Mouse (Mus musculus): Measurements from ENCODE around the gene Rfesd.

The Rfesd gene

DNA sequence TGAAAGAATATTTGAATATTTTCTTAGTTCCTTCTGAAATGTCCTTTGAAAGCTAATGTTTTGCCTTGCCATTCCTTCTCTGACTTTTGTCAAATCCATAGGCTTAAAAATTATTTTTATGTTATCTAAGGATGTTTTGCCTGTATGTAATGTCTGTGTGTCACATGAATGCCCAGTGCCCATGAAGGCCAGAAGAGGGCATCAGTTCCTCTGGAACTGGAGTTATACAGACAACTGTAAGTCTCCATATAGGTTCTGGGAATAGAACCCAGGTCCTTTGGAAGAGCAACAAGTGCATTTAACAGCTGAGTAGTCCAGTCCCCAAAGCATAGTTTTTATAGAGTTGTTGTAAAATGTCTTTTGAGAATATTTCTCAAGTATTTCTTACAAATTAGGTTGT is 36.6 kb downstream of the Rfesd start:
- DNase-seq (ENCODE audit: low spot score), result no peak

GRCm38 (mm10) chr13:75976649-75977048 is 41.9 kb downstream of the Rfesd start:
- DNase-seq (ENCODE audit: low spot score), result no peak

GRCm38 (mm10) chr13:75976218-75976617 is 42.3 kb downstream of the Rfesd start:
- DNase-seq (ENCODE audit: low spot score), result no peak

- no peak for DNase-seq (ENCODE audit: low spot score)
Measured at GRCm38 (mm10) chr13:75975629-75976028, 42.9 kb downstream of the Rfesd start.

DNA sequence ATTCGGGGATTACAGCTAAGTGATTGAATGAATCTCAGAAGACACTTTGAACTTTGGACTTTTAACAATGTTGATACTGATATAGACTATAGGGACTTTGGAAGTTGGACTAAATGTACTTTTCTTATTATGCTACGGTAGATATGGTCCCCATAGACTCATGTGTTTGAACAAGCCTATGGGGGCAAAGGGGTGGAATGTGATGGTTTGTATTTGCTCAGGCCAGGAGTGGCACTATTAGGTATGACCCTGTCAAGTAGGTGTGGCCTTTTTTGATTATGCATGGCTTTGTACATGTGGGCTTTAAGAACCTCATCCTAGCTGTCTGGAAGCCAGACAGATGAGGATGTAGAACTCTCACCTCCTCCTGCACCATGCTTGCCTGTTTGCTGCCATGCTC is 44.0 kb downstream of the Rfesd start:
- DNase-seq (ENCODE audit: low spot score), result no peak

GRCm38 (mm10) chr13:75966850-75967249 is 51.7 kb downstream of the Rfesd start, which contains the start of gene Spata9:
Gene Spata9, plus strand, starts transcription at chr13:75967150.
- no peak for DNase-seq (ENCODE audit: low spot score)

- DNase-seq (ENCODE audit: low spot score), result no peak
Measured at GRCm38 (mm10) chr13:75955357-75955992, 63.0 kb downstream of the Rfesd start.

All from ovary, postnatal 36 days (tissue).